Mouse (Mus musculus) right cerebral cortex, postnatal 36 days (tissue): Measurements from ENCODE around the gene Narfl.

ENCODE experiments used
- DNase-seq, 2 experiments: peaks; one replicate each; pipeline ENCODE4 v3.0.0; 2022; ENCODE audit warnings: low spot score in 2 of 2, mixed read lengths in 1 of 2

Narfl gene

DNA sequence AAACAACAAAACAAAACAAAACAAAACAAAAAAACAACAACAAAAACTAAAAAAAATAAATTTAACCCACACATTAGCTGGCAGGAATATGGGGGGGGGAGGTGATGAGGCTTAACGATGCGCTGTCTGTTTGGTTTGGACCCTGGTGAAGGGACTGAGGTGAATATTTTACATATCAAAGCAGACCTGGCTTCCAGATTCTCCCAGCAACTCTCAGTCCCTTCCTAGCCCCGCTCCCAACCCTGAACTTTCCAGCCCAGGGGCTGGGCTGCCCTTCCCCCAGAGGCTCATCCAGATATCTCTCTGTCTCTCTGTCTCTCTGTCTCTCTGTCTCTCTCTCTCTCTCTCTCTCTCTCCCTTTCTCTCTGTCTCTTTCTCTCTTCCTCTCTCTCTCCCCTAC lies 11.0 kb upstream of the Narfl start:
- DNase-seq, result no peak

GRCm38 (mm10) chr17:25765886-25766285 lies 7.7 kb upstream of the Narfl start:
- DNase-seq, result no peak

DNA sequence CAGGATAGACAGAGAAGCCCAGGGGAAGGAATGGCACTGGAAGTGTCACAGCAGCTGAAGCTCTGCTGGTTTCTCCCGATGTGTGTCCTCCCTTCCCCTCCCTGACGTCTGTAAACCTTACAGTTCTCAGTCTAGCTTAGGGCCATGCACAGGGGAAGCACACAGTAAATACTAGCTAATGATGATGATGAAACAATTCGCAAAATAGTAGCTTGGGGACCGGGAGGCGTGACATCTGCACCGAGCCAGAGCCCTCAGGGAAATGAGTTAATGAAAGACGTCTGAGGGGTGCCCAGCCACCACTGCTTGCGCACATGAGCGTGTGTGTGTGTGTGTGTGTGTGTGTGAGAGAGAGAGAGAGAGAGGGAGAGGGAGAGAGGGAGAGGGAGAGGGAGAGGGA lies 4.2 kb upstream of the Narfl start:
- DNase-seq, result no peak

GRCm38 (mm10) chr17:25775318-25776062 lies 1.9 kb downstream of the Narfl start:
- DNase-seq, result no peak

- no peak for DNase-seq
Measured at GRCm38 (mm10) chr17:25777948-25778347, 4.4 kb downstream of the Narfl start.

DNA sequence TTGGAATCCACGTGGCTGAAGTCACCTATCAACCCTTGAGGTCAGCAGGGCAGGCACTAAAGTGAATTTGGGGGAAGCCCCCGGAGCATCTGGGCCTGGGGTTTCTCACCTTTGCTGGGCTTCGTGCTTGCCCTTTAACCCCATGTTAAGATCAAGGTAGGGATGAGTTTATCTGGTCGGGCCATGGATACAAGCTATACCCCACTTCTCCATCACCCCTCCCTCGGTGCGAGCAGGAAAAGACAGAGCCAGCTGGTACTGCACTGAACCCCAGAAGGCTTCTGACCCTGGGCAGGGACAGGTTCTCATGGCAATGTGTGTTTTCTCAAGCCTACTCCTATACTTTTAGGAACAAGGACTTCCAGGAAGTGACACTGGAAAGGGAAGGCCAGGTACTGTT lies 7.8 kb downstream of the Narfl start:
- DNase-seq, result no peak

GRCm38 (mm10) chr17:25783086-25783485 lies 9.5 kb downstream of the Narfl start:
- no peak for DNase-seq

GRCm38 (mm10) chr17:25783861-25784574 lies 10.4 kb downstream of the Narfl start:
- no peak for DNase-seq

DNA sequence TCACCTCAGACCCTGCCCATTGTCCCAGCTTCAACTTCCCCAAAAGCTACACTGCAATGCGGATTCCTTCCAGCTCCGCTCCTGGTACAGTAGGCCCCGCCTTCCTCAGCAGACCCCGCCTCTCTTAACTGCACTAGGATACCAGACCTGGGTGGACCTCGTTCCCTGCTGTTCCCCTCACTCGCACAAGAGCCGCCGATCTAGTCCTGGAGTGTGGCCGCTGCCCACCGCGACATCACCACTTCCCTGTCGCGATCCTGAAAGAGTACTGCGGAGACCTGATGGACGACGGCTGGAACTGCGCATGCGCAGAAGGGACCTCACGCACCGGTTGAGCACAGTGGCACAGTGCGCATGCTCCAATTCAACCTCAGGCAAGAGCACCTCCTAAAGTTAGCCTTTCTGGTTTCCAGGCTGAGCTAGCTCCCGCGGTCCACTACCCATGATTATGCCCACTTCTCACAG lies 11.7 kb downstream of the Narfl start, which contains the start of gene Haghl:
TSS of gene Haghl (minus strand) at position 393 of the 465 bp plus-strand sequence.
- peak; percentile 93 to 94 for DNase-seq

DNA sequence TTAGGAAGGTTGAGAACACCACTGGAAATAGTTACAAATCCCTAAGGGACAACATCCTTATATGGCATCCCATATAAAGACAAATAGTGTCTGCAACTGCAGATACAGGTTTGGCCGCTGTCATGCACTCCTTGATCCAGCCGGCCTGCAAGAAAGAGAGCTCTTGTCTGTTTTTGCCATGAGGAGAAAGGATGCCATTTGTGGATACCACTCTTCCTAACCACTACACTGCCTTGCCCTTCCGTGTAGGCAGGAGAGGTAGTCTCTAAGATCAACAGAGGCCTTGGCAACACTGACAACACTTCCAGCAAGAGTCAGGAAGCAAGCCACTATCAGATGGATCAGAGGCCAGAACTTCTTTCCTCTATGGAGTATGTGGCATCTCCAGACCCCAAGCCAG lies 12.7 kb downstream of the Narfl start, which contains the start of gene Ccdc78:
TSS of gene Ccdc78 (plus strand) at position 301 of the 400 bp plus-strand sequence.
- DNase-seq, result no peak

DNA sequence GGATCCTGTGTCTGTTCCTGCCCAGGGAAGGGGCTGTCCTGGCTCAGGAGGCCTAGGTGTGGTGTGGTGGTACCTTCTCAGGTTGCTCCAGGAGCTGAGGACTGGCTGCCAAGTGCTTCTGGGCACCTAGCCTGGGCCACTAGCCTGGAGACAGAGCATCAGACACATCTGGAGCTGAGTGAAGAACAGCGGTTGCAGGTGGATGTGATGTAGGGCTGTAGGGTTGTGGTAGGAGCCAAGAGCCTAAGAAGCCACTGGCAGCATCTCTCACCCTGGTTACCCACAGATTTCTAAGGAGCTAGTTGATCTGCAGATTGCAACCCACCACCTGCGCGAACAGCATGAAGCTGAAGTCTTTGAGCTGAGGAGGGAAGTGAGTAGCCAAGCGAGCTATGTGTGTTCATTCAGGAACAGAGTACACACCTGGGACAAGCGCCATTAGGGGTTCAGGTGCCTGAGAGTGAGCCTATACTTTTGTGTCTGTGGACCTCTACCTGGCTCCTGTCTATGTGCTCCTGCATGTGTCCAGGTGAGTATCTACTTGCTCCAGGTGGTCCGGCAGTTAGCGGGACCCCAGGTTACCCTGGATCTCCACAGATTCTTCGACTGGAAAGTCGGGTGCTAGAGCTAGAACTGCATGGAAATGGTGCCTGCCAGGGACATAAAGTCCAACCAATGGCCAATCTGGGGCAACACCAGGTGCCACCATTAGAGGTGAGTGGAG lies 13.4 kb downstream of the Narfl start:
- DNase-seq, result no peak

DNA sequence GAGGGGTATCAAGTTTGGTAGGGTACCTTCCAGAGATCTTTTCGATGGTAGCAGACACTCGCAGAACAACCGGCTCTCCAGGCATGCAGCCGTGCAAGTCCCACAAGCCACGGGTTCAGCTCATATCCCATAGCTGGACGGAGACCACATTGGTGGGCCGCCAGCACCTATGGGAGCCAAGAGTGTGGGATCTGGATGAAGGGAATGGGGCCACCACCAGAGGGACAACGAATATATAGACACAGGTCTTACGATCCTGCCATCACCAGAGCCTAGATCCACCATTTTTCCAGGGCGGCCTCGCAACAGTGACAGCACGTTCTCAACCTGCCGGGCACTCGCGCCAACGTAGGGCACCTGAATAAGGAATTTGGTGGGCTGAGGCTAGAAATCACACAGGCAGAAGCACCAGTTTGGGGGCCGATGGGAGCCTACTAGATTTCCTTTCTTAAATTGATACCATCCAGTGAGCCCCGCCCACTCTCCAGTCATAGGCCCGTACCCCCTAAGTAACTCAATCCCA lies 17.8 kb downstream of the Narfl start:
- DNase-seq, result no peak

GRCm38 (mm10) chr17:25791843-25792527 lies 18.4 kb downstream of the Narfl start:
- DNase-seq, result peak; percentile 67 to 69

GRCm38 (mm10) chr17:25792615-25793014 lies 19.0 kb downstream of the Narfl start, which contains the start of gene Fam173a:
Fam173a (minus strand) TSS chr17:25792901.
- peak; percentile 56 to 66 for DNase-seq

DNA sequence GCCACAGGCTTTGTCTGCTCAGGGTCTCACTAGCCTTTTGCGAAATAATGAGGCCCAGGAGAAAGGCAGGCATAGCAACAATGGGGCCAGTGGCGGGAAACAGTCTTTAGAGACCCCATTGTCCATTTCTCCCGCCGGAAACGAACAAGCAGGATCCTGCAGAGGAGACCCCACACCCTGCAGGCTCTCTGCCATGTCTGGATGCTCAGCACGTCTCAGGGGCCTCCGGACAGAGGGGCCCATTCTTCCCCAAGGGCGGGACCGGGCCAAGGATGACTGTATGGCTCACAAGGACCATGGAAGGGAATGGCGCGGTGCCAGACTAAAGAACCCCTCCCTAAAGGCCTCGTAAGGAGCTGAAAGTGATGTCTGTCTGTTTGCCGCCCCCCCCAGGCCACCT lies 20.6 kb downstream of the Narfl start:
- no peak for DNase-seq

GRCm38 (mm10) chr17:25794998-25795397 lies 21.4 kb downstream of the Narfl start:
- DNase-seq, result no peak

- peak; percentile 66 to 73 for DNase-seq
Measured at GRCm38 (mm10) chr17:25795609-25796092, 22.1 kb downstream of the Narfl start, which contains the start of gene AC134908.4. AC134908.4 (minus strand) TSS chr17:25795659.

DNA sequence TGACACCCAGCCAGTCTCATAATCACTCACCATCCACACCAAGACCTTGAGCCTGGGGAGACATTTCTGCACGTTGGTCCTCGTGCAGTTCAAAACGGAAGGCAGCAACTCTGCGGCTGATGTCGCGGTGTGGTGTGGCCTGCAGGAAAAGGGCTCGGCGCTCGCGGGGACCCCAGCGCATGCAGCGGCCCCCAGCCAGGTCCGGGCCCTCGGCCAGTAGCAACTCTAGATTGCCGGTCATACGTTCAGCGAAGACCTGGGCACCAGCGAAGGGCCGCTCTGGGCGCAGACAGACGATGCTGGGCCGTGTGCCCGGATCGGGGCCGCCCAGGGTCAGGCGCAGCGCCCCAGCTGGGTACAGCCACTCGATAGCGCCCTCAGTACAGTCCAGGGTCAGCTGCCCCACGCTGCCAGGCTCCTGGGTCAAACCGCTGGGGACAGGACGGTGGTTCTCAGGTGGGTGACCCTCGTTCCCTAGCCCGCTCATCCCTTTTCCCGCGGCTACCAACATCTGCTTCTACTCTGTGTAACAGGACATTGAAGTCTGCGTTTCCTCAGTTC lies 22.7 kb downstream of the Narfl start:
- no peak for DNase-seq

GRCm38 (mm10) chr17:25796951-25797369 lies 23.4 kb downstream of the Narfl start, which contains the start of gene Metrn:
Metrn (minus strand) TSS chr17:25797136.
- DNase-seq, result peak in 1 of 2 experiments; percentile 63

DNA sequence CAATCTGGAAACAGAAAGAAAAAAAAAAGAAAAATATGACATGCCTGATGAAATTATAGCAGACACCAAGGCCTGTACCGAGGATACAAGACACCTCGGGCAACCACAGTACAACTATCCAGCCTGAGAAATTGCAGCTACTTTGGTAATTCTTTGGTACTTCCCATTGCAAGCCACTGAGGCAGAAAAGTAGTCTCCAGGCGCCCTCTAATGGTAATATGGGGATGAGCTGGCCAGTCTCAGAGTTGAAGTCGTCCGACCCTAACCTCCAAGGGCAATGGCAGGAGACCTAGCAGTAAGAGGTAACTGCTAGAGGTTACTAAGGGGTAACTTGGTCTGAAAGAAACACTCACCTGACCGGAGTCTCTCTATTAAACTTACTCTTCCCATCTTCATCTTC lies 27.5 kb downstream of the Narfl start:
- DNase-seq, result peak in 1 of 2 experiments; percentile 61
